Mouse (Mus musculus): ENCODE data around the gene Crybg1.
"Not testable (repeated sequence)": the region's sequence is repeated elsewhere in the genome, so short reads cannot be mapped to it uniquely, and the experiment has no call there.

Crybg1 gene

GRCm38 (mm10) chr10:44005677-44006641 lies 142.7 kb downstream of the Crybg1 start:
- peak; percentile 74 for DNase-seq (ENCODE audit: low spot score)

GRCm38 (mm10) chr10:44004221-44004751 lies 144.4 kb downstream of the Crybg1 start:
- peak; percentile 50 for DNase-seq (ENCODE audit: low spot score)

GRCm38 (mm10) chr10:44003551-44004151 lies 145.0 kb downstream of the Crybg1 start:
- DNase-seq (ENCODE audit: low spot score): peak; percentile 73

GRCm38 (mm10) chr10:44002995-44003524 lies 145.6 kb downstream of the Crybg1 start:
- no peak for DNase-seq (ENCODE audit: low spot score)

GRCm38 (mm10) chr10:44002004-44002940 lies 146.4 kb downstream of the Crybg1 start:
- DNase-seq (ENCODE audit: low spot score): peak; percentile 35

- no peak for DNase-seq (ENCODE audit: low spot score)
Observed at GRCm38 (mm10) chr10:44000156-44000865, 148.3 kb downstream of the Crybg1 start.

DNA sequence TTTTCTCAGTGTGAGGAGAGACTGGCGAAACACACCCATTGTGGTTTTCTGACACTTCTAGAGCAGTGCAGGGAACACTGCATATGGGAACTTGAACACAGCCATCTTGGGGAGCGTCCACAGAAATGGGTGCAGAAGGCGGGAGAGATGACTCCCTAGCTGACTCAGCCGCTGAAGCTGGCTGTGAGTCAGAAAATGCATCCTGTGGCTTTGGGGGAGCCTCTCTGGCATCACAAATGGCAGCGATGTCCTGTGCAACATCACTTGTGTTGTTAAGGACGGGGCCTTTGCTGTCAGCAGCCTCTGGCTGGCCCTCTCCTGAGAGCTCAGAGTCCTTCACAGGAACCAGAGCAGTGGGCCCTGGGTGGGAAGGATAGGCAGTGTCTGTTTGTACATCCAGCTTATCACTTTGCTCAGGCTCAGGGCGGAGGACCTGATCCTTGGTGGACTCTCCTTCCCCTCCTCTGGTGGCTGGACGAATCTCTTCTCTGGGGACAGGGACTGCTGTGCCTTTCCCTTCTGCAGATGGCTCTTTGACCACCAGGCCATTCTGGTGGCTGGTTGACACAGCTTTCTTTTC lies 150.1 kb downstream of the Crybg1 start:
- no peak for DNase-seq (ENCODE audit: low spot score)

GRCm38 (mm10) chr10:43998023-43998422 lies 150.6 kb downstream of the Crybg1 start:
- no peak for DNase-seq (ENCODE audit: low spot score)

DNA sequence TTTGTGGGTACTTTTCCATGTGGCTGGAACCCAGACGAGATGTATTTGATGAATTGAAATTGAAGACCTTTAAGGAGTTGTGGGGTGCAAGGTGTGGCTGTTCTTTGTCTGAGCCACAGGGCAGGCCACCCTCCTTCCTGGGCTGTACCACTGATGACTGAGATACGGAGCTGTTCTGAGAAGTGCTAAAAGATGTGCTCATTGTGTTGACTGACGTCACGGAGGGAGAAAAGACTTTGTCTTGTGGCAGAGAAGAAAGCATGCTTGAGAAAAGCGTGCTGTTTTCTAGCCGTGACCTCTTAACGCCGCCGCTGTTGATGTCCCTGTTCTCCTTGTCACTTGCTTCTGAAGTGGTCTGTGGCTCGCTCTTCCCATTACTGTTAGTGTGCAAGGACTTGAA lies 151.4 kb downstream of the Crybg1 start:
- DNase-seq (ENCODE audit: low spot score): no peak

- DNase-seq (ENCODE audit: low spot score): no peak
Observed at GRCm38 (mm10) chr10:43995858-43996650, 152.6 kb downstream of the Crybg1 start.

DNA sequence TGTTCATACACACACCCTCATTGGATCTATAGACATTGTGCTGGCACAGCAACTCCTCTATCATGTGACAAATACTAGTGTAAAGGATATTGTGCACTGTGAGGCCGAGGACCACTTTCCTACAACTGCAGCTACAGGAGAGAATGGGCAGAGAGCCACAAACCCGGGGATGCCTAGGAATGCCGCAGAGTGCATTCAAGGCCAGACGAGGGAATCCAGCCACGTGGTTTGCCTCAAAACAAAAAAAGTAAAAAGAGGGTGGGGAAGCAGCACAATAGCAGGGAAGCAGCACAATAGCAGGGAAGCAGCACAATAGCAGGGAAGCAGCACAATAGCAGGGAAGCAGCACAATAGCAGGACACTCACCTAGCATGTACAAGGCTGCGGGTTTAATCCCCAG lies 155.5 kb downstream of the Crybg1 start:
- DNase-seq (ENCODE audit: low spot score): no peak

DNA sequence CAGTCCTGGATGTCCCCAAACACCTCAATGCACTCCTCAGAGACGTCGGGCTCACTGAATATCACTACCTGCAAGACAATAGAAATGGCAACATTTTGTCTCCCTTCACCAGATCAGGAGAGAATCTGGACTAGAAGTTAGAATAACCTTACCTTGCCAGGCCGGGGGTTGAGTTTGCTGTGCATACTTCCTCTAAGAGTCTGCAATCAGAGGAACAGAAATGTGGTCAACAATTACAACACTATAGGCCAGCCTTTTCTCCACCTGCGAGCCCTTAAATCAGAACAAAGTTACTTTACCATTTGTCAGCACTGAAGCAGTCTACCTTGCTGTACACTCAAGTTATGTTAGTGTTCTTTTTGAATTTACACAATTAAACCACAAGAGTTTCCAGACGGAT lies 156.1 kb downstream of the Crybg1 start:
- DNase-seq (ENCODE audit: low spot score): no peak

DNA sequence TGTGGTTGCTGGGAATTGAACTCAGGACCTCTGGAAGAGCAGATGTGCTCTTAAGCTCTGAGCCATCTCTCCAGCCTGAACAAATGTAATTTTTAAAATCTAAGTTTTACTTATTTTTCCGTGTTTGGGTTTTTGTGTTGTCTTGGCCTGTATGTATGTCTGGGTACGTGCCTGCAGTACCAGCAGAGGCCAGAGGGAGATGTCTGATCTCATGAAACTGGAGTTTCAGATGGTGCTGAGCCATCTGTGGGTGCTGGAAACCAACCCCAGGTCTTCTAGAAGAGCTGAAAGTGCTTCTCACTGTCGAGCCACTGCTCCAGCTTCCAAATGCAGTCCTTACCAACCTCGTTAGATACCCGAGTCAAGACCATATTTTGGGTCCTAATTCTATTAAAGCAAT lies 157.4 kb downstream of the Crybg1 start:
- no peak for DNase-seq (ENCODE audit: low spot score)

- DNase-seq (ENCODE audit: low spot score): no peak
Observed at GRCm38 (mm10) chr10:43983866-43984265, 164.8 kb downstream of the Crybg1 start.

- DNase-seq (ENCODE audit: low spot score): no peak
Observed at GRCm38 (mm10) chr10:43983241-43983640, 165.4 kb downstream of the Crybg1 start.

- no peak for DNase-seq (ENCODE audit: low spot score)
Observed at GRCm38 (mm10) chr10:43982470-43982869, 166.2 kb downstream of the Crybg1 start.

DNA sequence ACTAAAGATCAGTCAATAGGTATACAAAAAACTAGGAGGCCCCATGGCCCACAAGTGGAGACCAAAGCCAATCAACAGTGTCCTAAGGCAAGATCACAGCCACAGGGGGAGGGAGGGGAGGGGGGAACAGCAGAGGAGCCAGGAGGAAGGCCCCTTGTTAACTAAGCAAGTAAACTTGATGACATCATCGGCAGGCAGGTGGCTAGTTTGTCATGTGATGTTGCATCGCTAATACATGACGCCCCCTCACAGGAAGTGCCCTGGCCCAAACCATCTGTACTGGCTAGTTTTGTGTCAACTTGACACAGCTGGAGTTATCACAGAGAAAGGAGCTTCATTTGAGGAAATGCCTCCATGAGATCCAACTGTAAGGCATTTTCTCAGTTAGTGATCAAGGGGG lies 167.9 kb downstream of the Crybg1 start:
- not testable (repeated sequence) for DNase-seq (ENCODE audit: low spot score)

- DNase-seq (ENCODE audit: low spot score): no peak
Observed at GRCm38 (mm10) chr10:43980080-43980479, 168.6 kb downstream of the Crybg1 start.

GRCm38 (mm10) chr10:43977353-43977752 lies 171.3 kb downstream of the Crybg1 start:
- peak; percentile 69 for DNase-seq (ENCODE audit: low spot score)

DNA sequence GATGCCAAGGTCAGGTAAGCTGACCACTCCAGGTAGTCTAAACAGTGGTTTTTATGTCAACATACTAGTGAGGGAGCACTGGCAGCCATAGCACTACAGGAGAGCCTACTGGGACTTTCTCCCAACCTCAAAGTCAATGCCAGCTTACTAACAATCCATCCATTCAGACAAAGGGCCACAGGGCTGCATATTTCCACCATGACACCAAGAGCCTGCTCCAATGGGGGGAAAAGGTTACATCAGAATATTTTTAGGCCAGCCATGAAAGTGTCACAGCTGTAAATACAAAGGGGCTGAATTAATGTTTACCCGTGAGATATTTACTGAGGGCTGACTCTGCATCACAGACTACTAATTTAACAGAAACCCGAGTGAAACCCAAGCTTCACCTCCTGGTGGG lies 175.4 kb downstream of the Crybg1 start:
- DNase-seq (ENCODE audit: low spot score): no peak
